Mouse (Mus musculus): ENCODE results near the gene Coa6. TPM values are rescaled to one million over a fixed set of nuclear protein-coding genes. Genes with fewer than 3 reads are reported as not detected.

Coa6 gene
- polyA plus RNA-seq, 1 experiment from 2014 or later, result 66.6 TPM

- H3K27ac ChIP-seq (ENCODE audit: low read length), result no peak overlapping the region
- H3K27me3 ChIP-seq (replicated peaks; ENCODE audit: control insufficient read depth, insufficient read depth, low read length), result no peaks in the 10 kb centered on the region
- H3K4me1 ChIP-seq (ENCODE audit: control insufficient read depth, insufficient read depth, low read length), result no peaks in the 10 kb centered on the region
- 81% methylated on average over 8 of the region's 8 CpGs for WGBS
- peaks cover 18% of the 10 kb centered on the region for H3K36me3 ChIP-seq (ENCODE audit: control insufficient read depth, insufficient read depth, low read length)
- H3K9me3 ChIP-seq (ENCODE audit: control insufficient read depth, low read length), result no peaks in the 10 kb centered on the region
- ATAC-seq, result no peak
- H3K4me3 ChIP-seq (ENCODE audit: low read length), result no peak overlapping the region
- no peak overlapping the region for H3K9ac ChIP-seq (ENCODE audit: low read depth, low read length)
- H3K4me2 ChIP-seq (ENCODE audit: low read depth, low read length), result no peak overlapping the region
Measured at GRCm38 (mm10) chr8:126451158-126451557, 28.8 kb downstream of the Coa6 start.

GRCm38 (mm10) chr8:126455383-126455782 is 33.1 kb downstream of the Coa6 start:
- Histone ChIP-seq H3K9ac (ENCODE audit: low read depth, low read length) (no peak overlapping the region), H3K36me3 (ENCODE audit: control insufficient read depth, insufficient read depth, low read length) (peaks cover 12% of the 10 kb centered on the region), H3K4me1 (ENCODE audit: control insufficient read depth, insufficient read depth, low read length) (no peaks in the 10 kb centered on the region), H3K4me2 (ENCODE audit: low read depth, low read length) (no peak overlapping the region), H3K4me3 (ENCODE audit: low read length) (no peak overlapping the region), H3K27ac (ENCODE audit: low read length) (no peak overlapping the region), H3K9me3 (ENCODE audit: control insufficient read depth, low read length) (no peaks in the 10 kb centered on the region), H3K27me3 (replicated peaks; ENCODE audit: control insufficient read depth, insufficient read depth, low read length) (no peaks in the 10 kb centered on the region)
- ATAC-seq, result no peak
- 81% methylated on average over 7 of the region's 7 CpGs for WGBS

GRCm38 (mm10) chr8:126460274-126460673 is 38.0 kb downstream of the Coa6 start:
- Histone ChIP-seq H3K9me3 (ENCODE audit: control insufficient read depth, low read length) (no peaks in the 10 kb centered on the region), H3K9ac (ENCODE audit: low read depth, low read length) (no peak overlapping the region)

GRCm38 (mm10) chr8:126461735-126462134 is 39.4 kb downstream of the Coa6 start:
- no peak overlapping the region for H3K4me3 ChIP-seq (ENCODE audit: low read length)
- peaks cover 20% of the 10 kb centered on the region for H3K36me3 ChIP-seq (ENCODE audit: control insufficient read depth, insufficient read depth, low read length)
- 81% methylated on average over 7 of the region's 7 CpGs for WGBS
- no peaks in the 10 kb centered on the region for H3K27me3 ChIP-seq (replicated peaks; ENCODE audit: control insufficient read depth, insufficient read depth, low read length)
- no peak overlapping the region for H3K9ac ChIP-seq (ENCODE audit: low read depth, low read length)
- no peak for ATAC-seq
- H3K9me3 ChIP-seq (ENCODE audit: control insufficient read depth, low read length), result no peaks in the 10 kb centered on the region
- H3K4me1 ChIP-seq (ENCODE audit: control insufficient read depth, insufficient read depth, low read length), result no peaks in the 10 kb centered on the region
- no peak overlapping the region for H3K4me2 ChIP-seq (ENCODE audit: low read depth, low read length)
- no peak overlapping the region for H3K27ac ChIP-seq (ENCODE audit: low read length)

More at GRCm38 (mm10) chr8:126460274-126460673, 38.0 kb downstream of the Coa6 start:
- ATAC-seq, result no peak
- WGBS, result 52% methylated on average over 3 of the region's 3 CpGs
- no peaks in the 10 kb centered on the region for H3K27me3 ChIP-seq (replicated peaks; ENCODE audit: control insufficient read depth, insufficient read depth, low read length)
- no peak overlapping the region for H3K4me3 ChIP-seq (ENCODE audit: low read length)
- peaks cover 20% of the 10 kb centered on the region for H3K36me3 ChIP-seq (ENCODE audit: control insufficient read depth, insufficient read depth, low read length)
- H3K27ac ChIP-seq (ENCODE audit: low read length), result no peak overlapping the region
- no peak overlapping the region for H3K4me2 ChIP-seq (ENCODE audit: low read depth, low read length)
- no peaks in the 10 kb centered on the region for H3K4me1 ChIP-seq (ENCODE audit: control insufficient read depth, insufficient read depth, low read length)

GRCm38 (mm10) chr8:126464071-126464470 is 41.8 kb downstream of the Coa6 start:
- Histone ChIP-seq H3K27ac (ENCODE audit: low read length) (no peak overlapping the region), H3K9ac (ENCODE audit: low read depth, low read length) (no peak overlapping the region), H3K27me3 (replicated peaks; ENCODE audit: control insufficient read depth, insufficient read depth, low read length) (no peaks in the 10 kb centered on the region), H3K36me3 (ENCODE audit: control insufficient read depth, insufficient read depth, low read length) (peaks cover 18% of the 10 kb centered on the region), H3K4me1 (ENCODE audit: control insufficient read depth, insufficient read depth, low read length) (no peaks in the 10 kb centered on the region), H3K4me3 (ENCODE audit: low read length) (no peak overlapping the region), H3K4me2 (ENCODE audit: low read depth, low read length) (no peak overlapping the region), H3K9me3 (ENCODE audit: control insufficient read depth, low read length) (no peaks in the 10 kb centered on the region)
- 68% methylated on average over 7 of the region's 7 CpGs for WGBS
- ATAC-seq, result peak; percentile 69

GRCm38 (mm10) chr8:126473802-126474298 is 51.5 kb downstream of the Coa6 start:
- 11% methylated on average over 16 of the region's 16 CpGs for WGBS
- Histone ChIP-seq H3K4me1 (ENCODE audit: control insufficient read depth, insufficient read depth, low read length) (peaks cover 5% of the 10 kb centered on the region), H3K9me3 (ENCODE audit: control insufficient read depth, low read length) (no peaks in the 10 kb centered on the region), H3K27ac (ENCODE audit: low read length) (no peak overlapping the region; the same call in 1 of the 2 replicates), H3K36me3 (ENCODE audit: control insufficient read depth, insufficient read depth, low read length) (peaks cover 8% of the 10 kb centered on the region), H3K27me3 (replicated peaks; ENCODE audit: control insufficient read depth, insufficient read depth, low read length) (no peaks in the 10 kb centered on the region), H3K4me2 (ENCODE audit: low read depth, low read length) (peak overlapping the region; percentile 75), H3K4me3 (ENCODE audit: low read length) (peak overlapping the region; percentile 94), H3K9ac (ENCODE audit: low read depth, low read length) (peak overlapping the region; percentile 91)
- ATAC-seq, result no peak; the same call in 1 of the 2 replicates

GRCm38 (mm10) chr8:126474299-126475187 is 52.2 kb downstream of the Coa6 start, which contains the start of gene Tarbp1:
Gene Tarbp1 (minus strand): TSS chr8:126475065.
- Histone ChIP-seq H3K4me2 (ENCODE audit: low read depth, low read length) (peak within 1 kb of the TSS; percentile 75), H3K9me3 (ENCODE audit: control insufficient read depth, low read length) (no peaks in the 10 kb centered on the region), H3K9ac (ENCODE audit: low read depth, low read length) (peak within 1 kb of the TSS; percentile 91), H3K4me1 (ENCODE audit: control insufficient read depth, insufficient read depth, low read length) (peaks cover 5% of the 10 kb centered on the region), H3K36me3 (ENCODE audit: control insufficient read depth, insufficient read depth, low read length) (peaks cover 5% of the 10 kb centered on the region; the same call in 1 of the 2 replicates), H3K27me3 (replicated peaks; ENCODE audit: control insufficient read depth, insufficient read depth, low read length) (no peaks in the 10 kb centered on the region), H3K27ac (ENCODE audit: low read length) (peak within 1 kb of the TSS; percentile 91), H3K4me3 (ENCODE audit: low read length) (peak within 1 kb of the TSS; percentile 94)
- 1% methylated on average over 114 of the region's 124 CpGs for WGBS
- peak; percentile 94 for ATAC-seq

Other genes with a start within 250 kb of the Coa6 start
- 0.13 and 0.20 TPM in 2 replicates for gene Slc35f3, start 124.0 kb upstream of the Coa6 start, polyA plus RNA-seq (2015; fragmentation: Nextera tagmentation; extraction: Ambion mirVana)
- 1.6 and 1.9 TPM in 2 replicates for gene Tarbp1, start 52.5 kb downstream of the Coa6 start, polyA plus RNA-seq (2015; fragmentation: Nextera tagmentation; extraction: Ambion mirVana)
- 11.5 and 11.9 TPM in 2 replicates for gene Irf2bp2, start 171.5 kb downstream of the Coa6 start, polyA plus RNA-seq (2015; fragmentation: Nextera tagmentation; extraction: Ambion mirVana)